Mouse (Mus musculus): ENCODE data around the gene Gcnt1.

GRCm38 (mm10) chr19:17408591-17408990 lies 35.9 kb upstream of the Gcnt1 start:
- TF ChIP-seq CTCF (IDR thresholded peaks at IDR 0.05; ENCODE audit: extremely low read depth, insufficient read depth, insufficient read length, insufficient replicate concordance) = no peak
- TF ChIP-seq POLR2A (IDR thresholded peaks at IDR 0.05; ENCODE audit: low read depth, low read length) = no peak
